Mouse (Mus musculus) CH12.LX (cell line): Measurements from ENCODE around the gene Mfsd4a. TPM values are rescaled to one million over a fixed set of nuclear protein-coding genes. Genes with fewer than 3 reads are reported as not detected.

Experiments
- DNase-seq: peaks from one replicate; pipeline ENCODE4 v3.0.0-alpha.2; 2013; ENCODE audit errors: extremely low read depth
- H3K27ac ChIP-seq: 2 replicates; pipeline ENCODE4 v1.5.1; 2012; ENCODE audit warnings: low read depth, mild to moderate bottlenecking, control low read depth, moderate library complexity; ENCODE audit not compliant: insufficient read depth
- H3K27me3 ChIP-seq: replicated peaks from 2 replicates; pipeline ENCODE3; 2012; ENCODE audit warnings: inconsistent platforms
- H3K36me3 ChIP-seq, 2 experiments: replicated peaks in 1 of 2; 2 replicates each; pipeline versions ENCODE3 to v1.6.1; 2012; ENCODE audit warnings: inconsistent platforms in 1 of 2, low read length in 1 of 2, mild to moderate bottlenecking in 1 of 2, mixed read lengths in 1 of 2, moderate library complexity in 1 of 2; ENCODE audit not compliant: control insufficient read depth in 1 of 2, insufficient read depth in 1 of 2
- H3K4me1 ChIP-seq, 2 experiments: 2 replicates each; pipeline ENCODE4 v1.6.1; 2012; ENCODE audit warnings: inconsistent platforms in 1 of 2, moderate library complexity in 1 of 2; ENCODE audit not compliant: insufficient read depth in 2 of 2, control insufficient read depth in 1 of 2
- H3K4me2 ChIP-seq: 2 replicates; pipeline ENCODE4 v1.6.1; 2012; ENCODE audit warnings: low read depth, mild to moderate bottlenecking, control low read depth; ENCODE audit not compliant: poor library complexity, insufficient read depth, severe bottlenecking
- H3K4me3 ChIP-seq, 3 experiments: fragments of 150-350 bp in 1 of 3; sonication (generic) in 1 of 3; replicated peaks in 1 of 3; 2 replicates each; pipeline versions ENCODE3 to v1.5.1; 2011 to 2012; ENCODE audit warnings: low read depth in 2 of 3, low read length in 2 of 3, mild to moderate bottlenecking in 2 of 3, moderate library complexity in 2 of 3, control low read depth in 1 of 3, improper control_type of control experiment in 1 of 3, inconsistent platforms in 1 of 3, mixed read lengths in 1 of 3; ENCODE audit not compliant: poor library complexity in 1 of 3
- H3K79me2 ChIP-seq: replicated peaks from 2 replicates; pipeline ENCODE4 v1.6.1; 2012; ENCODE audit warnings: mild to moderate bottlenecking, moderate library complexity; ENCODE audit not compliant: control insufficient read depth, poor library complexity, insufficient read depth, severe bottlenecking; ENCODE audit errors: extremely low read depth
- H3K9ac ChIP-seq: 2 replicates; pipeline ENCODE4 v1.6.1; 2012; ENCODE audit warnings: low read depth, mild to moderate bottlenecking, control low read depth, moderate library complexity; ENCODE audit not compliant: insufficient read depth
- H3K9me3 ChIP-seq: replicated peaks from 2 replicates; pipeline ENCODE3; 2012; ENCODE audit warnings: low read length, inconsistent platforms, mixed read lengths
- BHLHE40 ChIP-seq: IDR thresholded peaks from 2 replicates; pipeline ENCODE4 v1.6.1; 2011; ENCODE audit warnings: mild to moderate bottlenecking, low read depth, low read length, improper control_type of control experiment
- CHD2 ChIP-seq: IDR thresholded peaks from 2 replicates; pipeline ENCODE4 v1.6.1; 2011; ENCODE audit warnings: low read length, improper control_type of control experiment
- CTCF ChIP-seq, 2 experiments: IDR thresholded peaks in 1 of 2; conservative IDR thresholded peaks in 1 of 2; 2 replicates each; pipeline ENCODE4 v1.5.1; 2011 to 2012; ENCODE audit warnings: low read depth in 2 of 2, low read length in 2 of 2, improper control_type of control experiment in 1 of 2, inconsistent platforms in 1 of 2, mild to moderate bottlenecking in 1 of 2, moderate library complexity in 1 of 2
- E2F4 ChIP-seq: IDR thresholded peaks from 2 replicates; pipeline ENCODE4 v1.6.1; 2011; ENCODE audit warnings: low read depth, low read length, improper control_type of control experiment; ENCODE audit not compliant: insufficient replicate concordance
- EP300 ChIP-seq: IDR thresholded peaks from 2 replicates; pipeline ENCODE4 v1.6.1; 2011; ENCODE audit warnings: low read length, improper control_type of control experiment
- ETS1 ChIP-seq: conservative IDR thresholded peaks from 2 replicates; pipeline ENCODE4 v1.6.1; 2012; ENCODE audit warnings: low read depth, mild to moderate bottlenecking, inconsistent platforms, low read length, improper control_type of control experiment, moderate library complexity
- HCFC1 ChIP-seq: IDR thresholded peaks from 2 replicates; pipeline ENCODE4 v1.6.1; 2012; ENCODE audit warnings: low read depth, mild to moderate bottlenecking, inconsistent platforms, low read length, improper control_type of control experiment
- IRF4 ChIP-seq: IDR thresholded peaks from 2 replicates; pipeline ENCODE4 v1.6.1; 2014; ENCODE audit warnings: low read depth, mild to moderate bottlenecking, inconsistent platforms, low read length, improper control_type of control experiment
- JUN ChIP-seq: IDR thresholded peaks from 2 replicates; pipeline ENCODE4 v1.6.1; 2011; ENCODE audit warnings: low read depth, mild to moderate bottlenecking, low read length, improper control_type of control experiment, moderate library complexity; ENCODE audit not compliant: insufficient read depth
- JUND ChIP-seq: conservative IDR thresholded peaks from 2 replicates; pipeline ENCODE4 v1.6.1; 2011; ENCODE audit warnings: low read depth, low read length, improper control_type of control experiment
- KAT2A ChIP-seq: IDR thresholded peaks from 2 replicates; pipeline ENCODE4 v1.6.1; 2012; ENCODE audit warnings: low read length, improper control_type of control experiment, inconsistent platforms; ENCODE audit not compliant: insufficient replicate concordance
- MAFK ChIP-seq: IDR thresholded peaks from 2 replicates; pipeline ENCODE4 v1.6.1; 2011; ENCODE audit warnings: low read length, improper control_type of control experiment; ENCODE audit not compliant: insufficient replicate concordance
- MAX ChIP-seq: IDR thresholded peaks from 2 replicates; pipeline ENCODE4 v1.6.1; 2011; ENCODE audit warnings: low read length, improper control_type of control experiment
- MAZ ChIP-seq: IDR thresholded peaks from 2 replicates; pipeline ENCODE4 v1.6.1; 2012; ENCODE audit warnings: low read depth, mild to moderate bottlenecking, inconsistent platforms, low read length, improper control_type of control experiment, moderate library complexity
- MEF2A ChIP-seq: IDR thresholded peaks from 2 replicates; pipeline ENCODE4 v1.6.1; 2014; ENCODE audit warnings: low read depth, mild to moderate bottlenecking, inconsistent platforms, low read length, improper control_type of control experiment, borderline replicate concordance
- MYC ChIP-seq: IDR thresholded peaks from 2 replicates; pipeline ENCODE4 v1.6.1; 2011; ENCODE audit warnings: low read depth, mild to moderate bottlenecking, improper control_type of control experiment, low read length
- NELFE ChIP-seq: IDR thresholded peaks from 2 replicates; pipeline ENCODE4 v1.6.1; 2011; ENCODE audit warnings: low read depth, low read length, improper control_type of control experiment
- NRF1 ChIP-seq: IDR thresholded peaks from 2 replicates; pipeline ENCODE4 v1.6.1; 2014; ENCODE audit warnings: low read depth, mild to moderate bottlenecking, inconsistent platforms, low read length, improper control_type of control experiment, moderate library complexity
- PAX5 ChIP-seq: IDR thresholded peaks from 2 replicates; pipeline ENCODE4 v1.6.1; 2012; ENCODE audit warnings: low read length, inconsistent platforms, mixed read lengths
- POLR2A ChIP-seq: IDR thresholded peaks from 2 replicates; pipeline ENCODE4 v1.6.1; 2011; ENCODE audit warnings: low read depth, mild to moderate bottlenecking, improper control_type of control experiment, low read length
- POLR2AphosphoS2 ChIP-seq: IDR thresholded peaks from 2 replicates; pipeline ENCODE4 v1.6.1; 2011; ENCODE audit warnings: low read depth, low read length, improper control_type of control experiment
- TBP ChIP-seq: conservative IDR thresholded peaks from 2 replicates; pipeline ENCODE4 v1.6.1; 2011; ENCODE audit warnings: low read depth, low read length, improper control_type of control experiment
- UBTF ChIP-seq: IDR thresholded peaks from 2 replicates; pipeline ENCODE4 v1.6.1; 2012; ENCODE audit warnings: low read depth, mild to moderate bottlenecking, inconsistent platforms, low read length, improper control_type of control experiment, moderate library complexity
- USF1 ChIP-seq: IDR thresholded peaks from 2 replicates; pipeline ENCODE4 v1.6.1; 2014; ENCODE audit warnings: low read depth, mild to moderate bottlenecking, inconsistent platforms, low read length, improper control_type of control experiment
- USF2 ChIP-seq: conservative IDR thresholded peaks from 2 replicates; pipeline ENCODE4 v1.6.1; 2011; ENCODE audit warnings: low read depth, low read length, improper control_type of control experiment
- ZC3H11A ChIP-seq: IDR thresholded peaks from 2 replicates; pipeline ENCODE4 v1.6.1; 2012; ENCODE audit warnings: low read depth, mild to moderate bottlenecking, inconsistent platforms, low read length, improper control_type of control experiment
- ZNF384 ChIP-seq: IDR thresholded peaks from 2 replicates; pipeline ENCODE4 v1.6.1; 2012; ENCODE audit warnings: low read depth, low read length, improper control_type of control experiment, inconsistent platforms
- dilution Hi-C: fragments of 300-500 bp; cut with MboI; formaldehyde crosslinking; loops from 2 replicates; pipeline ENCODE4 v1.14.3; 2020; ENCODE audit warnings: low sequenced_read_pairs; ENCODE audit not compliant: extremely low pct_unique_long_range_greater_than_20kb, extremely low pct_ligation_motif_present
- in situ Hi-C: fragments of 300-500 bp; cut with MboI; formaldehyde crosslinking; loops from 3 replicates; pipeline ENCODE4 v1.14.3; 2019; ENCODE audit warnings: low sequenced_read_pairs, low pct_ligation_motif_present, low pct_unique_long_range_greater_than_20kb, mixed read lengths
- polyA plus RNA-seq: library from polyadenylated mRNA; unstranded; fragments of >175 nt; gene quantifications from 2 replicates; pipeline ENCODE4 v1.2.1, GENCODE M21; 2012; ENCODE audit warnings: low read depth; ENCODE audit not compliant: insufficient read length
- total RNA-seq, 2 experiments: library from RNA; depleted of rRNA; stranded (reverse); fragments of 300-350 nt in 1 of 2; fragments of >200 nt in 1 of 2; gene quantifications; 2 replicates each; pipeline ENCODE4 v1.2.3; 2012 to 2014

Mfsd4a gene
- total and polyA plus RNA-seq, 3 experiments: 1.4 to 11.8 (median 5.2) TPM

DNA sequence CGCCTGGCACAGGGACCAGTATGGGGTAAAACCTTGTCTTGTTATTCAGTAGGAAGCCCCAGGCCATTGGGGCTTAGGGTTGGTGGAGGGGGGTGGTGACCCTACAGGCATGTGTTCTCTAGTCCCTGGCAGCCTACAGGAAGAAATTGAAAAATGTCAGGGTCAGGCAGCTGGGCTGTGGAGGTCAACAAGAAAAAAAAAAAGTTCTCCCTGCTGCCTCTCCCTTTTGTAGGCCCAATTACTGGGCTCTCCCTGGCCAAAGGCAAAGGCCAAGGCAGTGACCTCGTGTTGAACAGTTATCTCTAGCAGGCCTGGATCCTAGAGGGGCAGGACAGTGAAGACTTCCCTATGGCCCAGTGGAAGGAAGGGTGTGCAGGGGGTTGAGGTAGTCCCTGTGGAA, 87.4 kb downstream of the Mfsd4a start:
- DNase-seq: no peak
- TF ChIP-seq JUND (no peak), POLR2AphosphoS2 (no peak), NRF1 (no peak), USF2 (no peak), NELFE (no peak)
- H3K79me2 ChIP-seq: no peaks in the 10 kb centered on the region
- H3K36me3 ChIP-seq: no peaks in the 10 kb centered on the region
- no peaks in the 10 kb centered on the region for H3K9me3 ChIP-seq
- H3K4me1 ChIP-seq: peaks cover 2 to 14% of the 10 kb centered on the region in 2 experiments; a peak in 2 of 4 replicates
- H3K27me3 ChIP-seq: peaks cover 29% of the 10 kb centered on the region
- no peak overlapping the region for H3K4me2 ChIP-seq
- in situ Hi-C loops (no loop called here), dilution Hi-C loops (no loop called here)
- no peak overlapping the region for H3K4me3 ChIP-seq
- no peak overlapping the region for H3K27ac ChIP-seq
- H3K9ac ChIP-seq: no peak overlapping the region

DNA sequence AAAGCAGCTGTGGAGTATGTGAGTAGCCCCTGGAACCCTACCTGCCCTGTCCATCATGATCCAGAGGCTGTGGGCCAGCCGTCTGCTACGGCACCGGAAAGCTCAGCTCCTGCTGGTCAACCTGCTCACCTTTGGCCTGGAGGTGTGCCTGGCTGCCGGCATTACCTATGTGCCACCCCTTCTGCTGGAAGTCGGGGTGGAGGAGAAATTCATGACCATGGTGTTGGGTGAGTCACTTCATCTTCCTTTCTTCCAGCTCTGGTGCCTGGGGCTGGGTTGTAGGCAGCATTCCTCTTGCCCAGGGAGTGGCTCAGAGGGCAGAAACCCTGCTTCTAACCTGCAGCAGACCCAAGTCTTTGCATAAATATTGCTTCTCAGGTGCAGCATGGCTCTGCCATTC, 91.0 kb downstream of the Mfsd4a start:
- dilution Hi-C loops: no loop called here
- no peak overlapping the region for H3K27ac ChIP-seq
- peaks cover 63% of the 10 kb centered on the region for H3K27me3 ChIP-seq
- TF ChIP-seq NRF1: no peak
- TF ChIP-seq MAX: no peak
- no peak for TF ChIP-seq EP300
- TF ChIP-seq TBP: no peak
- TF ChIP-seq HCFC1: no peak
- no peak for TF ChIP-seq ETS1
- TF ChIP-seq JUND: no peak
- TF ChIP-seq UBTF: no peak
- TF ChIP-seq USF2: no peak
- TF ChIP-seq PAX5: no peak
- TF ChIP-seq JUN: no peak
- H3K4me3 ChIP-seq: no peak overlapping the region
- DNase-seq: no peak
- H3K9ac ChIP-seq: no peak overlapping the region
- in situ Hi-C loops: loop anchor here (5.0 kb wide), 1 partner anchor 40 kb away; no protein-coding TSS in a partner anchor
- H3K4me2 ChIP-seq: no peak overlapping the region
- H3K36me3 ChIP-seq: no peaks in the 10 kb centered on the region
- H3K79me2 ChIP-seq: no peaks in the 10 kb centered on the region
- no peaks in the 10 kb centered on the region for H3K9me3 ChIP-seq
- H3K4me1 ChIP-seq: peaks cover 0 to 5% of the 10 kb centered on the region in 2 experiments; a peak in 1 of 4 replicates

DNA sequence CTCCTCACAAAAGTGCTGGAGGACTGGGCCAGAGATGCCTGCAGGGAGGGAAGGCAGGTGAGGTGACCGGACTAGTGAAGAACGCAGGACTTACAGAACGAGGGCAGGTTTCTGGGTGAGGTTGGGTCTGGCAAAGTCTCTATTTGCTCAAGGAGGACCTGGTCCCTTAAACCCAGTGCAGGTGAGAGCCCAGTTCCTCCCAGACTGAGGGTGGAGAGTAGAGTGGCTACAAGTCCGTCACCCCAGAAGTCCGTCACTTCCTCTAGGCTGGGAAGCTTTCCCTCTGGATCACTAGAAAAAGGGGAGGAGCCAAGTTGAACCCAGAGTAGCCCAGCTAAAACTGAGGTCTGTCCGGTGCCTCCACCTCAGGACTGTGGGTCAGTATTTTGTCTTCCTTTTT, 93.9 kb downstream of the Mfsd4a start:
- no peaks in the 10 kb centered on the region for H3K36me3 ChIP-seq
- no peak overlapping the region for H3K9ac ChIP-seq
- DNase-seq: no peak
- no peaks in the 10 kb centered on the region for H3K79me2 ChIP-seq
- no peaks in the 10 kb centered on the region for H3K9me3 ChIP-seq
- H3K4me1 ChIP-seq: peaks cover 0 to 9% of the 10 kb centered on the region in 2 experiments; a peak in 1 of 4 replicates
- no peak overlapping the region for H3K27ac ChIP-seq
- H3K4me3 ChIP-seq: no peak overlapping the region
- H3K4me2 ChIP-seq: no peak overlapping the region
- in situ Hi-C loops: no loop called here
- dilution Hi-C loops: no loop called here
- TF ChIP-seq MYC (no peak), ZC3H11A (no peak), KAT2A (no peak), UBTF (no peak), IRF4 (no peak), CTCF (conservative IDR thresholded peaks at IDR 0.05 in 1 of 2, IDR thresholded peaks at IDR 0.05 in 1 of 2; ENCODE audit: low read depth in 2 of 2, low read length in 2 of 2) (no peak), BHLHE40 (no peak), MEF2A (no peak), NRF1 (no peak), ZNF384 (no peak), NELFE (no peak), USF1 (no peak), POLR2A (no peak), USF2 (no peak), MAZ (no peak), E2F4 (no peak), MAX (no peak), MAFK (no peak), JUN (no peak), CHD2 (no peak)
- H3K27me3 ChIP-seq: peaks cover 88% of the 10 kb centered on the region
